Mouse (Mus musculus) CD8-positive naive resting alpha-beta T cell, adult 2 months (primary cell): ENCODE results near the gene Atp5d.
A peak's percentile ranks its signal among the peaks of the same experiment; 100 is the strongest.

Experiments used
- DNase-seq, 2 experiments: peaks; one replicate each; pipeline ENCODE4 v3.0.0; 2022; ENCODE audit warnings: low read depth in 2 of 2, low spot score in 2 of 2

The Atp5d gene

GRCm38 (mm10) chr10:80116927-80117691, 21.3 kb upstream of the Atp5d start:
- DNase-seq = no peak

- DNase-seq = no peak
Measured at GRCm38 (mm10) chr10:80117736-80118135, 20.7 kb upstream of the Atp5d start.

- no peak for DNase-seq
Measured at GRCm38 (mm10) chr10:80118552-80118951, 19.9 kb upstream of the Atp5d start.

GRCm38 (mm10) chr10:80120146-80120545, 18.3 kb upstream of the Atp5d start:
- DNase-seq = no peak

- no peak for DNase-seq
Measured at GRCm38 (mm10) chr10:80121639-80122038, 16.8 kb upstream of the Atp5d start.

- DNase-seq = no peak
Measured at GRCm38 (mm10) chr10:80123932-80124562, 14.4 kb upstream of the Atp5d start.

GRCm38 (mm10) chr10:80127920-80128319, 10.5 kb upstream of the Atp5d start:
- DNase-seq = no peak

GRCm38 (mm10) chr10:80129846-80130245, 8.6 kb upstream of the Atp5d start:
- DNase-seq = no peak

GRCm38 (mm10) chr10:80130403-80131031, 7.9 kb upstream of the Atp5d start:
- DNase-seq = no peak

- no peak for DNase-seq
Measured at GRCm38 (mm10) chr10:80131316-80131951, 7.0 kb upstream of the Atp5d start.

- DNase-seq = no peak
Measured at GRCm38 (mm10) chr10:80131952-80132350, 6.5 kb upstream of the Atp5d start.

GRCm38 (mm10) chr10:80133226-80133849, 5.1 kb upstream of the Atp5d start:
- no peak for DNase-seq

- no peak for DNase-seq
Measured at GRCm38 (mm10) chr10:80134421-80134820, 4.0 kb upstream of the Atp5d start.

- no peak for DNase-seq
Measured at GRCm38 (mm10) chr10:80135161-80135560, 3.3 kb upstream of the Atp5d start.

GRCm38 (mm10) chr10:80135641-80136040, 2.8 kb upstream of the Atp5d start:
- DNase-seq = no peak

GRCm38 (mm10) chr10:80136179-80136951, 2.1 kb upstream of the Atp5d start:
- DNase-seq = no peak

GRCm38 (mm10) chr10:80136952-80137625, 1.3 kb upstream of the Atp5d start:
- peak in 1 of 2 experiments; percentile 51 for DNase-seq

- peak in 1 of 2 experiments; percentile 37 for DNase-seq
Measured at GRCm38 (mm10) chr10:80137626-80138552, 543 bp upstream of the Atp5d start.

- DNase-seq = no peak
Measured at GRCm38 (mm10) chr10:80139439-80139775, 975 bp downstream of the Atp5d start.
